Mouse (Mus musculus): ENCODE results near the gene Prrx2.

GRCm38 (mm10) chr2:30857076-30857475 lies 22.3 kb downstream of the Prrx2 start:
- TF ChIP-seq CTCF (IDR thresholded peaks at IDR 0.05; ENCODE audit: borderline replicate concordance, control insufficient read depth, extremely low read depth, insufficient read depth, low read length, poor library complexity): no peak
- TF ChIP-seq POLR2A (IDR thresholded peaks at IDR 0.05; ENCODE audit: control insufficient read depth, extremely low read depth, insufficient read depth, low read length, poor library complexity): no peak

Data from thymus, adult 2 months (tissue).